Mouse (Mus musculus): ENCODE measurements around the gene Ttll9.
A peak's percentile ranks its signal among the peaks of the same experiment; 100 is the strongest.

The Ttll9 gene

GRCm38 (mm10) chr2:153014758-153015593 is 52.7 kb downstream of the Ttll9 start, which contains the start of gene Pdrg1:
Gene Pdrg1, minus strand, starts transcription at chr2:153015427.
- peak; percentile 95 for DNase-seq

GRCm38 (mm10) chr2:153015804-153016203 is 53.5 kb downstream of the Ttll9 start:
- no peak for DNase-seq

GRCm38 (mm10) chr2:153016786-153017185 is 54.5 kb downstream of the Ttll9 start:
- DNase-seq, result no peak

- no peak for DNase-seq
These were observed 57.1 kb downstream of the Ttll9 start for GRCm38 (mm10) chr2:153019355-153019754.

GRCm38 (mm10) chr2:153021163-153021562 is 58.9 kb downstream of the Ttll9 start:
- DNase-seq, result no peak

GRCm38 (mm10) chr2:153022855-153023254 is 60.6 kb downstream of the Ttll9 start:
- no peak for DNase-seq

- DNase-seq, result no peak
These were observed 63.8 kb downstream of the Ttll9 start for GRCm38 (mm10) chr2:153026052-153026451.

- DNase-seq, result no peak
These were observed 65.2 kb downstream of the Ttll9 start for GRCm38 (mm10) chr2:153027501-153027900.

- no peak for DNase-seq
These were observed 68.1 kb downstream of the Ttll9 start for GRCm38 (mm10) chr2:153030422-153030821.

GRCm38 (mm10) chr2:153031126-153032082 is 69.1 kb downstream of the Ttll9 start, which contains the start of gene Xkr7:
Gene Xkr7, plus strand, starts transcription at chr2:153031852.
- DNase-seq, result no peak

GRCm38 (mm10) chr2:153032083-153032842 is 70.0 kb downstream of the Ttll9 start:
- peak; percentile 91 for DNase-seq

GRCm38 (mm10) chr2:153032973-153033372 is 70.7 kb downstream of the Ttll9 start:
- no peak for DNase-seq

- no peak for DNase-seq
These were observed 71.4 kb downstream of the Ttll9 start for GRCm38 (mm10) chr2:153033545-153034230.

- no peak for DNase-seq
These were observed 74.4 kb downstream of the Ttll9 start for GRCm38 (mm10) chr2:153036690-153037089.

- DNase-seq, result no peak
These were observed 81.6 kb downstream of the Ttll9 start for GRCm38 (mm10) chr2:153043886-153044285.

- DNase-seq, result peak; percentile 76
These were observed 83.6 kb downstream of the Ttll9 start for GRCm38 (mm10) chr2:153045884-153046299.

- DNase-seq, result peak; percentile 63
These were observed 85.7 kb downstream of the Ttll9 start for GRCm38 (mm10) chr2:153047828-153048465.

GRCm38 (mm10) chr2:153049288-153049996 is 87.2 kb downstream of the Ttll9 start:
- DNase-seq, result peak; percentile 60

GRCm38 (mm10) chr2:153049997-153050358 is 87.7 kb downstream of the Ttll9 start:
- no peak for DNase-seq

GRCm38 (mm10) chr2:153051095-153051494 is 88.8 kb downstream of the Ttll9 start:
- no peak for DNase-seq

- DNase-seq, result no peak
These were observed 89.3 kb downstream of the Ttll9 start for GRCm38 (mm10) chr2:153051537-153051936.
